Mouse (Mus musculus) cerebellum, postnatal 10 days (tissue): ENCODE data around the gene Plekhm3.

Source experiments
- DNase-seq, 2 experiments: peaks; one replicate each; pipeline ENCODE4 v3.0.0; 2021; ENCODE audit warnings: mixed read lengths in 2 of 2

Plekhm3 gene

DNA sequence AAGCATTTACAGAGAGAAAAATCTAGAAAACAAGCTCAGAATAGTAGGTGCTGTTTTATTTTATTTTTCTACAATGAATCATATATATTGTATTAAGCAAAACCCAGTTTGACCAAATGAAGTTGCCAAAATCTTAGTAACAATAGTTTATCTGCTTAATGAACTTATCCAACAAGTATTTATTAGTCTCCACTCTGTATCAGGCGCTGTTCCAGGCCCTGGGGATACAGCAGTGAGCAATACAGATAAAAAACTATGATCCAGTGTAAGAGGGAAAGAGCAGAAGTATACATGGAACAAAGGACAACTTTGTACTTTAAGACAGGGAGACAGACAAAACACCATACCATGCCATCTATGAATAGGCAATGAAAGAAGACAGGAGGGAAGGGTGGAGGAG lies 81.5 kb downstream of the Plekhm3 start:
- no peak for DNase-seq

DNA sequence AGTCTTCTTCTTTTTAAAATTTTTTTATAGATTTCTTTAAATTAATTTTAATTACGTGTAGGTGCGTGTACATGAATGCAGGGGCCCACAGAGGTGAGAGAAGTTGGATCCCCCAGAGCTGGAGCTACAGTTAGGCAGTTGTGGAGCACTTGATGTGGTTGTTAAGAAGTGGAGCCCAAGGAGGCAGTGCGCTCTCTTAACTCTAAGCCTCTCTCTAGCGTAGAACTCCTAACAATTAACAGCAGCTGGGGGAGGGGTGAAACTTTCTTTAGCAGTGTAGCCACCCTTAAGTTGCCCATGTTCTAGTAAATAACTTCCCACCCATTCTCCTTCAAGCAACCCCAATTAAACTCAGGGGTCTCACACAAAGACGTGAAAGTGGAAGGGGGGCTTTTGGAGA lies 84.7 kb downstream of the Plekhm3 start:
- DNase-seq = no peak

DNA sequence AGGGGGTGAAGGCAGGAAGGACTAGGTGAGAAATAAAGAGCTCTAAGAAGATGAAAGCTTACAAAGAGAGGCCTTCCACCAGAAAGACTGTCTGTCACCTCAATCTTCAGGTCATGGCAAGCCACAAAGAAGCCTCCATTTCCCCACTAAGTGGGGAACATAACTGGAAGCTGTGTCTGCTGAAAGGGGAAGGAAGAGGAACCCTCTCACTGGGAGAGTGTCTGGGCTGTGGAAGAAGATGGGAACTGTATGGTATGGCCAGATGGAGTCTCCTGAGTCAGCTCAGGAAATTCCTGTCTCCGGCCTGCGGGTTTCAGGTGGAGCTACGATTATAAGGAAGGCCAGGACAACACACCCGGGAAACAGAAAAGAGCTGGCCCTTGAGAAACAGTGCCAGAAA lies 88.9 kb downstream of the Plekhm3 start:
- no peak for DNase-seq

DNA sequence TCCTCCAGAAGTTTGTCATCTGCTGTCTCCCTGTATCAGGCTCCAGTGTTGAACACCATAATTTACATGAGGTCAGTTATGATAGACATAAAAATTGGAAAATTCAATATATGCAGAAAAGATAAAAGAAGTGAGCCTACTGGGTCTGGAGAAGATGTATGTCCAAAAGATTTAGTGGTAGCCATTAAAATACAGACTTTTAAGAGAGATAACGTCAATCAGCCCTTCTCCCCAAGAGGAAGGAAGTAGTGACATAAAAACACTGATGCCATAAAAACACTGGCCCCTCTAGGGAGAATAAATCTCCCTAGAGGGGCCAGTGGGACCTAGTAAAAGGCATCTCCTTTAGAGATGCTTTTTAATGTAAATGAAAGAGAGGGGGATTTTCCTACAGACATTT lies 90.5 kb downstream of the Plekhm3 start:
- no peak for DNase-seq

DNA sequence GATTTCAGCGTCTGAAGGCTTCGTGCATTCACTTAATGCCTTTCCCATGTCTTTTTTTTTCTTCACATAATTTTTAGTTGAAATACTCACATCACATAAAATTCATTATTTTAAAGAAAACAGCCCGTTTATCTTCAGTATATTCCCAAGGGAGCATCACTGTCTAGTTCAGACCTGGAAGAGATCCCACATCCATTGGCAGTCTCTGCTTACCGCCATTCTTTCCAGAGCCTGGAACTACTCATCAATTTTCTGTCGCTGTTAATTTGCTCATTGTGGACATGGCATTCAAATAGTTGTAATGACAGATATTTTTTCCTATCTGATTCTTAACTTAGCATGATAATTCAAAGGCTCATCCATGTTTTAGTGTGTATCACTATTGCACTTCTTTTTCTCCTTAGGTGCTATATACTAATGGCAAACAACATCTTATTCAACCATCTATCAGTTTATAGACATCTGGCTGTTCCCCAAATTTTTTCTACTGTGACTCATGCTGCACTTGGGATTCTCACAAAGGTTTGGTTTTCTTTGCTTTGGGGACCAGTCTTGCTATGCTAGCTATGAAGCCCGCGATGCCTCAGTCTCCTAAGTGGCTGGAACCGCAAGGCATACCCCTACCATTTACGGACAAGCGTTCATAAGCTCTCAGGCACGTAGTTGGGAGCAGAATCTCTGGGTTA lies 96.2 kb downstream of the Plekhm3 start:
- peak; percentile 41 to 44 for DNase-seq

DNA sequence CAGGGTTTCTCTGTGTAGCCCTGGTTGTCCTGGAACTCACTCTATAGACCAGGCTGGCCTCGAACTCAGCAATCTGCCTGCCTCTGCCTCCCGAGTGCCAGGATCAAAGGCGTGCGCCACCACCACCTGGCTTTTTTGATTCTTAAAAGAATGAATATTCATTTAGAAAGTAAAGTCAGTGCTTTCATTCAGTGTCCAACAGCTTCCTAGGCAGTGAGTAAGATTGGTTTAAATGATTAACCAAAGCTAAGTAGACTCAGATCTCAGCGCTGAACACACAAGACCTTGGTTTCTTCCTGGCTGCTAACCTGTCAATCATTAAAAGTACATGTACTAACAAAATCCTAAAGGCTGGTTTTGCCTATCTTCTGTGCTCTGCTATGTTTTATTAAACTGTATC lies 96.8 kb downstream of the Plekhm3 start:
- DNase-seq = no peak

DNA sequence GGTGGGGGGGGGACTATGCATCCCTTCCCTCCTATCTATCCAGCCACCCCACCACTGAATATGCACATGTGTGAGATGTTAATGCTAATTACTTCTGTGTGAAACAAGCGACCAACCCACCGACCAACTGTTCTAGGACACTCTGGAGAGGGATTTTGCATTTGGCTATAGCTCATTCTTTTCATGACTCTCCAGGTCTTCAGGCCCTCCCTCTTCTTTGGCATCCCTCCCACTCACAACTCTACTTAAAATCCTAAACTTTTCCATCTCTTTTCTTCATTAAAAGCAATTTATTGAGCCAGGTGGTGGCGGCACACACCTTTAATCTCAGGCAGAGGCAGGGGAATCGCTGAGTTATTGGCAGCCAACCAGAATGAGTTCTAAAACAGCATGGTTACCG lies 101.8 kb downstream of the Plekhm3 start:
- DNase-seq = no peak

DNA sequence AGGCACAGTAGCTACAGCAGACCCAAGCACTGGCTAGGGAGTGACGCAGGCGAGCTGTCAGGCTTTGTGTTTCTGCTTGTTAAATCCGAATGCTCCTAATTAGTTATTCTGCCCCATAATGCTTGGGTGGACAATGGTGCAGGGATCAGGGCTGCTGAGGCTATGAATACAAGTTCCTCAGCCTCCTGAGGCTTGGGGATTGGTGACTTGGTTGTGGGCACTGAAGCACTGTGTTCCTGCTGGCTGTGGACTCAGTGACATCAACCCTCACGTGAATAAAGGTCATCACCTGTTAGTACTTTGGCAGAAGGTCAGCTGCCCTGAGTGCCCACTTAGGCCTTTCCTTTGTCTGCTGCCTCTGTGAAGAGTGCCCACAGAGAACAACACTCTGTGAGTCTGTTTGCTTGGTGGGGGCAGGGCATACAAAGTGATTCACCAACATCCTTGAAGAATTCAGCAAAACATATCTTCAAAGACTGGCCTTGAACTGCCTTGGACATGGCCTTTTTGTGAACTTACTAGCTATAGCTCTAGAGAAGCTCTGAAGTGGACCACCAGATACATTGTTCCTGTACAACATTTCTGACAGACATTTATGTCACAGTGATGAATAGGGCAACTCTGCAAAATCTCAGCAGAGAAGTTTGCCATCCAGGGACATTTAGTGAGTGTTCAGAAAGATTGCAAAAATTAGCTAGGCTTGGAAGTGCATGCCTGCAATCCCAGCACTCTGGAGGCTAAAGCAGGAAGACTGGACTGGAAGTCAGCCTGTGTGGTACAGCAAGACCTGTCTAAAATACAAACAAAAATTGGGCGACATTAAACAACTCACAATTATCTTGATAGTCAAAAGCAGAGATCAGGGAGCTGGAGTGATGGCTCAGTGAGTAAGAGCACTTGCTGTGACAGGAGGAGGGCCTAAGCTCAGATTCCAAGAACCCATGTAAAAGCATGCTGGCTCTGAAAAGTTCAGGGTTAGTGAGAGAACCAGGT lies 102.6 kb downstream of the Plekhm3 start:
- no peak for DNase-seq

DNA sequence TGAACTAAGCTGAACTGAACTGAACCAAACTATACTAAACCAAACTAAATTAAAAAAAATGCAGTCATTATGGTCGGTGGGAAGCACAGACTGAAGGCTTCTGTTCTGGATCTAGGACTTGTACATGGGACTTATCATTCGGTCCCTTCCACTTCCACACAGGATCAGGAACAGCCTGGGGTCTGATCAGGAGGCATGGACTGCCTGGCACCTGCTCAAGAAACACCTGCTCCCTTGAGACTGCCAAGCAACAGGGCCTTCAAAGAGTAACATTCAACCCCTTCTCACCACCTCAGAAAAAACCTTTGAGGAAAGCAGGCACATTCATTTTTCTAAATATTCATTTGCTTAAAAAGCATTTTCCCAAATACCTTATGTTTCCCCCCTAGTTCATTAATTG lies 103.4 kb downstream of the Plekhm3 start:
- DNase-seq = no peak

DNA sequence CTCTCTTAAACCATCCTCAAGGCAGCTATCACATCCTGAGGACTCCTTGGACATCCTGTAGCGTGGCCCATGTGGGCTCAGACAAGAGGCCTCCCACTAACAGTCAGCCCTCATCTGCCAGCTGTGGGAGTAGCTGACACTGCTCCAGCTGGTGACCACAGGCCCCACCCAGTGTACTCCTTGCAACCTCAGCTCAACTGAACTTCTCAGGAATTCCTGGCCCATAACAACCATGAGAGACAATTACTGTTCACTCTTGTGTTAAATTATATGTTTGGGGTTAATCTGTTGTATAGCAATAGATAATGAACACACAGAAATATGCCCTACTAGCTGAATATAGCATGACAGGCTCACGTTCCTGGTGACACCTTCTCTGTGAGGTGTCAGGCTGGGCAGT lies 104.4 kb downstream of the Plekhm3 start:
- no peak for DNase-seq

DNA sequence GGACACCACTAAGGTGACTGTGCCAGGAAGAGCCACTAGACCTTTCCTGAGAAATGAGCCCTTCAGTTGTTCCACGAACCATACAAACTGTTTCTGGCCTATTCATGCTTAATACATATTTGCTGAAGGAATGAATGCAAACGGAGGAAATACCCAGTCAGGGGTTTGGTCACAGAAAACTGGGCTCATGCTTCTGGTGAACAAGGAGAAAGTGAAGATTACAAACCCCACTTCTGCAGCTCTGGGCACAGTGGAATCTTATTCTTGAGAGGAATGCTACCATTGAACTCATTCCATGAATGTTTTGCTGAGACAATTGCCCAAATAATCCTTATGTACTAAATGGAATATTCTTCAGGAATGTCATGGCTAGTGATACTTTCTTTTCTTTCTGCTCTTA lies 106.3 kb downstream of the Plekhm3 start:
- DNase-seq = no peak

DNA sequence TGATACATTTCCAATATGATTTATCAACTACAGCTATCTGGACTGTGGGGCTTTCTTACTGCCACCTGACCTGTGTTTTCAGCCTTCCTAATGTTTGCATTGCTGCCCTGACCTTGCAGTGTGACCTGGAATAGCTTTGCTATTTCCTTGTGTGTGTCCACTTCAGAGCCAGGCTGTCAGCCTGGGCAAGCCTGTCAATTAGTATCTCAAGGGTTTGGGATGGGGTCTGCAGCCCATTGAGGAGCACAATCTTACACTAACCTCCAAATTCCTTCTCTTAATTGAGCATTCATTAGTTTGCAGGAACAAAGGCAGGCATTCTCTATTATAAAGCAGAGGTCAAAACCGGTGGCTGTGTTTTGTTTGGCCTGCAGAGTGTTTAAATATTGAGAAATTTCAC lies 107.6 kb downstream of the Plekhm3 start:
- DNase-seq = no peak

DNA sequence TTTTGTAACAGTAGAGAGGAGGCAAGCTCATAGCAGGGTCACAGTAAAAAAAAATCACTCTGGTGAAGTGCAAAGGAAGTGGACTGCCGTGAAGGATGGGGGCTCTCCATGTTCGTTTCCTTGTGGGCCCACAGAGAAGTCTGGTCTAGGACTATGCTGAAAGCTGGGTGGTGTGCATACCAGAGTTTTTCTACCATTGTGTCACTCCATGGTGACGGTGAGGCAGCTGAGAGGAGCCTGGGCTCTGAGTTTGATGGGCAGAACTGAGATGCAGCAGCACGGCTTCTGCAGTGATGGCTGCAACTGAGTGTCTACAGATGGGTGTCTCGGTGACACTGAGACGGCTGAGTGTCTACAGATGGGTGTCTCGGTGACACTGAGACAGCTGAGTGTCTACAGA lies 108.5 kb downstream of the Plekhm3 start:
- no peak for DNase-seq

DNA sequence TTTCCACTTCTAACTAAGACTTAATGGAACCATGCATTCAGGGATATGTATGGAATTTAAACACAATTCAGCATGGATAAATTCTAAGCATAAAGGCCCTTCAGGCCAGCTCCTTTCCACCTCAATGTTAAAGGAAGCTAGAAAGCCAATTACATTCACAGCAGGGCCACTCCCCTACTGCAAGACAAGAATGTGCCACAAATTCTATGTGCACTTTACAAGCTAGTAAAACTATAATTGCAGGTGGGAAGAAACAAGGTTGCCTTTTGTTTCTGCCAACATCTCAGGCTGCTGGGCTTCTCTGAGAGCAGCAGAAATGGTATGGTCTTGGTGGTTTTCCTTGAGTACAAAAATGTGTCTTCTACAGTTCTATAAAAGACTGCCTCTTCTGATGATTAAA lies 109.1 kb downstream of the Plekhm3 start:
- DNase-seq = no peak

DNA sequence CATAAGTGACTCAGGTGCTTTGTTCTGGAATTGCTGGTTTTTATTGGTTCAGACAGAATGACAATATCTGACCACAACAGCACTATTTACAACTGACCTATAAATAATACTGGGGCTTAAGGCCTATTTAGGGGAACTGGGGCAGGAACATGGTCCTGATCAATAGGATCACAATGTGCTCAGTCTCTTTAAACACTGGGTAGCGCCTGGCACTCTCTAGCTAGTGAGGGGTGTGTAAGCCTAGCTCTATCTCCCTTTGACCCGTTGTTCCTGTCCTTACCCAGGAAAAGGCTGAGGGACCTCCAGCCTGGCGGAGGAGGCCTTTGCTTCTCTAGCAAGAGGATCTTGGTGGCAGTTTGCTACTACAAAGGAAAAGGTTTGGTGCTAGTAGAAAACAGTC lies 111.6 kb downstream of the Plekhm3 start:
- no peak for DNase-seq

DNA sequence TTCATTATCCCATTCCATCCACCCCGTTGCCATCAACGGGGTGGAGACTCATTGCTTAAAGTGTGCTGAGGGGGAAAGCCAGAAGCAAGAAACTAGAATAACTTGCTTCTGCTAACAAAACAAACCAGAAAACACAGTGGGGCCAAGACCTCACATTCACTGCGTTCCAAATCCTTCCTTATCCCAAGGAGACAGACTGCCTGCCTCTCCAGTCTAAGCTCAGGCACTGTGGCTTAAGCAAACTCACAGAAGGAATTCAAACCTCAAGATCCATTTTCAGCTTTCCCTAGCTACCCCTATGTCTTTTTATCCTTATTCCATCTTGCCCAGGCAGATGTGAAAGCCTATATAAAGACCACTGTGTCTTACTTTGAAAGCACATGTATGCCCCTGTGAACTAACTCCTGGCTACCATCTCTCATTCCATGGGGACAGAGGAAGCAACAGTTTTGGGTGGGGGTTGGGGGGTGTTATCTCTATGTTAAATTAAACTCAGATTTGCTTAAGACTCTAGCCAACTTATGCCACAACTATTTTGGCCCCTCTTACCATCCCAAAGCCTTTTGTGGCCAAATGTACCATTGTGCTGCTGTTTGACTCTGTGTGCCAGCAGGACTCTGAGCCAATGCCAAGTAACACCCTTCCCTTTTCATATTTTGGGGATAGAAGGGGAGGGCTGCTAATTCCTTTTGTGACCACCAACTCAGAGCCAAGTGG lies 112.6 kb downstream of the Plekhm3 start:
- peak in 1 of 2 experiments; percentile 14 for DNase-seq

DNA sequence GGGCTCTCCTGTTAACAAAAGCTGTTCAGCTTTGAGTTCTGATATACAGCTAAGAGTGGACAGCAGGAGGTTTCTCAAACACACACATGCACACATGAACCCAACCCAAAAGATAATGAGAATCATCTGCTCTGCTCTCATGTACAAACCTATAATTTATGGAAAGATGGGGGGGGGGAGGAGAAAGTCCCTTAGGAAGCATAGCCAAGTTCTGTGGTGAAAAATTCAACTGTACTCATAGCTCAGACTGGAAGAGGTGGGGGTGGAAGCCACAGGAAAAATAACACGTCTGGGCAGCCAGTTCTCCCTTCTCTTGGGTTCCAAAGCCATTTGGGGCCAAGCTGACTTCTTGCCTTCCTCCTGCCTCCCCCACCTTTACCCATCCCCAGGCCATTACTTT lies 115.7 kb downstream of the Plekhm3 start:
- DNase-seq = no peak

DNA sequence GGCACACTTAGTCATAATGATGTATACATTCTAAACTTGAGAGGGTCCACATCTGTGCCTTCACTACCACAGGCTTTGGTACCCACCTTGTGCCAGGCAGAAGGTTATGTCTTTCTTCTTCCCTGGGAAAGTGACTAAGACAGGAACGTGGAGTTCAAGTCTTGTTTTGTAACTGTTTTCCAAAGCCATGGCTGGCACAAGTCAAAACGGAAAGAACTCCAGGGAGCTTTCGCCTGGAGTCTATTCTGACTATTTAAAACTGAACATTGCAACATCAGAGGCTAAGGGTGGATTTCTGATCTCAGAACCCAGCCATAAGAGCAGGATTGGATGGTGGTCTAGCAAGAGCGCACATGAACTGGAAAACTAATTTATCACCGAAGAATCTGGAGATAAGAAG lies 120.0 kb downstream of the Plekhm3 start:
- DNase-seq = no peak

DNA sequence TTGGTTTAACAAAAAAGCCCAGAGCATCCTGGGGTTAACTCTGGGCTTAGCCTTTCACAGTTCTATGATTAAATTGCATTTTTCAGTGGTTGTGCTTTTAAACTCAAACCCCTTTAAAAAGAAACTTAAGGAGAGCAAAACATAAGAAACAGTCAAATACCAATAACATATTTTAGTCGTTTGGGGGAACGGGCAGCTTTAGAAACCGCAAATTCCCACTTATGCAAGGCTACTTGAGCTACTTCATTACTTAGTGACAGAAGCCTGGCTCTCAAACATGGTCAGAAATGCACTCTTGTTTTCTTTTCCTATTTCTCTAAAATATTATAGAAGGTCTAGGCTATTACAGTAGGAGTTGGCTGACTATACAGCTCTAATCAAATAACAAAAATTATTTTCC lies 120.5 kb downstream of the Plekhm3 start:
- DNase-seq = no peak

DNA sequence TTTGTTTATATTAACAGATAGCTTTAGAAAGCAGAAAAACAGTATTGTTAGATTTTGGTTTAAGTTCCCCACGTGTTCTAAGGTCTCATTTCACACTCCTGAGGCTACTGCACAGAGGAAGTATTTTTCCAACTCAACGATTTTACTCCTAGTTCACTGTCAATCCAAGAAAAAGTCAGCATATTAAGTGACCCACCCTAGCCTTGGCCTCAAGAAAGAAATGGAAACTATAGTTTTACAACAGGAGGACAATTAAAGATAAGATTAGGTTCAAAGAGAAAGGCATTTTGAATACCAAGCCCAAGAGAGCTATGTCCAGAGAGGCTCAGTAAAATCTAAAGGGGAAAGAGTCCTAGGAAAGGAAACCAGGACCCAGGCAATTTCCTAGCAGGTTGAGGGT lies 125.1 kb downstream of the Plekhm3 start:
- no peak for DNase-seq

DNA sequence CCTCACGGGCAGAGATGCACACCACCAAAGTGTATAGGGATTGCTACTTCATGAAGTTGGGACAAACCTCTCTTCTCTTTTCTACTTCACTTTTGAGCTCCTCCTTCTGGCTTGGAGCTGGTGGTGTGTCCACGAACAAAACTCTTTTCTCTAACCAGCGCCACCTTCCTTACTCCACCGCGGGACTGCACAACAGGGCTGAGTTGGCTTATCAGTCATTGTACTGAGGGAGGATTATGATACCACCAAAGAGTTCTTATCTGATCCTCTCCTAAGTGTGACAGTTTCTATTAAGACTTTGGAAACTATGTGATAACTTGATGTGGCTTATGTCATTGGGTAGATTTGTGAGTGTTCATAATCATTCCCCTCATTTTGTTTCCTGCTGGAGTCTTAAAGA lies 129.2 kb downstream of the Plekhm3 start:
- no peak for DNase-seq

DNA sequence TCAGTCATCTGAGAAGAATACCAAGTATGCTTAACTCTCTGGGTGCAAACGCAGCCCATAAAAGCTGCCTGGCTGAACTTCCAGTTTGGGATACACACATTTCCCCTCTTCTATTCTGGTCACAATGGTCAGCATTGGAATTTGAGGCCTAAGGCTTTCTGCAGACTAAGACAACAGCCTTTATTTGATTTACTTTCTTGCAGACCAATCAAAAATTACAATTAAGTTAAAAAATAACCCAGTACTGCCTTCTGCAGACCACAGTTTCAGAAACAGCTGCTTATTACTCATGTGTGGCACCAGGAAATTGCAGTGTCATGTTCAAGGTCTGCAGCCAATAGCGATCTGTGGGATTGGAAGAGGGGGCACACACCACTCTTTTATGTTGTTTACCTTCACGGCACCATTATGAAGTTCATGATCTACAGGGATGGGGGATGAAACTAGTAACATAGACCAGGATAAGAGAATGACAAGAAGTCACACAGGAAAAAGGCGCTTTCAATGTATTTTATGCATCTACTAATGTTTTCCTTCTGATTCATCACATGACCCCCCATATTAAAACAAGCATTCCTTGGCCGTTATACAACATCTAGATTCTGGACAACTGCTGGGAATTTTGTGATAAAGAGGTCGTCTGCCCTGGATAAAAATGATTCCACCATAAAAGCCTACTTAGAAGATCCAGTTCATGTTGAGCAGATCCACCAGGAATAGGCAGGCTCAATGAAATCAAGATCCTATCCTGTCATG lies 130.1 kb downstream of the Plekhm3 start:
- DNase-seq = no peak

DNA sequence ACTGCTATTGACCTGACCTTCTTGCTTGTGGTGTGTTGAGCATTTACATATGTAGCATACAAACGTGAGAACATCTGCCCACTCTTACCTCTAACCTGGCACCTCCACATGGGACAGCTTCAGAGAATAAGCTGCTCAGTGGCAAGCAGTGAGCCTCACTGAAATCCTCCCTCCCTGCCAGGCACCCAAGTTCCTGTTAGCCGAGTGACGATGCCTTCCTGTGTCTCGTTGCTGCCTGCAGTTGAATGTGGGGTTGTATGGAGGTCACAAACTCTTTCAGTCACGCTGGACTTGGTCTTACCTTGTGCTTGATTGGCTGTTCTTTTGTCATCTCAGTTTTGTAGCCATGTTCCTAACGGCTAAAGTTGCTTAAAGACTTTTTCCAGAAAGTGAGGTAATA lies 133.1 kb downstream of the Plekhm3 start:
- DNase-seq = no peak
